Mouse (Mus musculus) lung, embryonic 15.5 days (tissue): Measurements from ENCODE around the gene Znrf3. TPM values are rescaled to one million over a fixed set of nuclear protein-coding genes. Genes with fewer than 3 reads are reported as not detected.

Experiments used
- ATAC-seq: fragments of 200-750 bp; cut with Nextera tagmentation; 2 replicates; pipeline ENCODE4 v1.8.0; 2017; ENCODE audit warnings: moderate number of reproducible peaks, borderline replicate concordance; ENCODE audit not compliant: low FRiP score, low TSS enrichment; ENCODE audit errors: extremely low read depth
- H3K27ac ChIP-seq: fragments of 300-500 bp; sonication (generic); 2 replicates; pipeline ENCODE4 v1.5.1; 2015; ENCODE audit warnings: moderate library complexity, mild to moderate bottlenecking, inconsistent platforms
- H3K27me3 ChIP-seq: fragments of 300-500 bp; sonication (generic); 2 replicates; pipeline ENCODE4 v1.6.1; 2015; ENCODE audit warnings: inconsistent platforms
- H3K36me3 ChIP-seq: fragments of 300-500 bp; sonication (generic); 2 replicates; pipeline ENCODE4 v1.6.1; 2015; ENCODE audit warnings: inconsistent platforms
- H3K4me1 ChIP-seq: fragments of 300-500 bp; sonication (generic); 2 replicates; pipeline ENCODE4 v1.6.1; 2015; ENCODE audit warnings: inconsistent platforms
- H3K4me2 ChIP-seq: fragments of 300-500 bp; sonication (generic); 2 replicates; pipeline ENCODE4 v1.6.1; 2015; ENCODE audit warnings: inconsistent platforms, mild to moderate bottlenecking, moderate library complexity
- H3K4me3 ChIP-seq: fragments of 300-500 bp; sonication (generic); 2 replicates; pipeline ENCODE4 v1.5.1; 2015; ENCODE audit warnings: mild to moderate bottlenecking, inconsistent platforms
- H3K9ac ChIP-seq: fragments of 300-500 bp; sonication (generic); 2 replicates; pipeline ENCODE4 v1.6.1; 2015; ENCODE audit warnings: inconsistent platforms
- H3K9me3 ChIP-seq: fragments of 300-500 bp; sonication (generic); 2 replicates; pipeline ENCODE4 v1.6.1; 2016; ENCODE audit warnings: inconsistent platforms
- WGBS: fragments of 180-500 bp; shearing (Covaris S2); methylation state at CpG from one replicate; pipeline ENCODE4 v1.1.7; 2015; 5-methylcytosine and 5-hydroxymethylcytosine counted together
- polyA plus RNA-seq: library from polyadenylated mRNA; unstranded; fragments of >200 nt; fragmentation: Nextera tagmentation; extraction: Ambion mirVana; gene quantifications from 2 replicates; pipeline ENCODE4 v1.2.1, GENCODE M21; 2015

Gene Znrf3
- polyA plus RNA-seq, 1 experiment from 2014 or later, result 15.8 TPM

GRCm38 (mm10) chr11:5242158-5242557 is 202.5 kb downstream of the Znrf3 start:
- no peaks in the 10 kb centered on the region for H3K27me3 ChIP-seq
- no peak overlapping the region for H3K4me3 ChIP-seq
- ATAC-seq, result 0 out of 2 replicates have a peak, but pooled peaks have one; percentile 5
- H3K9ac ChIP-seq, result no peak overlapping the region
- 52% methylated on average over 8 of the region's 8 CpGs for WGBS
- H3K27ac ChIP-seq, result peak overlapping the region; percentile 63
- H3K36me3 ChIP-seq, result peaks cover 11% of the 10 kb centered on the region
- H3K4me1 ChIP-seq, result peaks cover 58% of the 10 kb centered on the region
- no peaks in the 10 kb centered on the region for H3K9me3 ChIP-seq
- no peak overlapping the region for H3K4me2 ChIP-seq

DNA sequence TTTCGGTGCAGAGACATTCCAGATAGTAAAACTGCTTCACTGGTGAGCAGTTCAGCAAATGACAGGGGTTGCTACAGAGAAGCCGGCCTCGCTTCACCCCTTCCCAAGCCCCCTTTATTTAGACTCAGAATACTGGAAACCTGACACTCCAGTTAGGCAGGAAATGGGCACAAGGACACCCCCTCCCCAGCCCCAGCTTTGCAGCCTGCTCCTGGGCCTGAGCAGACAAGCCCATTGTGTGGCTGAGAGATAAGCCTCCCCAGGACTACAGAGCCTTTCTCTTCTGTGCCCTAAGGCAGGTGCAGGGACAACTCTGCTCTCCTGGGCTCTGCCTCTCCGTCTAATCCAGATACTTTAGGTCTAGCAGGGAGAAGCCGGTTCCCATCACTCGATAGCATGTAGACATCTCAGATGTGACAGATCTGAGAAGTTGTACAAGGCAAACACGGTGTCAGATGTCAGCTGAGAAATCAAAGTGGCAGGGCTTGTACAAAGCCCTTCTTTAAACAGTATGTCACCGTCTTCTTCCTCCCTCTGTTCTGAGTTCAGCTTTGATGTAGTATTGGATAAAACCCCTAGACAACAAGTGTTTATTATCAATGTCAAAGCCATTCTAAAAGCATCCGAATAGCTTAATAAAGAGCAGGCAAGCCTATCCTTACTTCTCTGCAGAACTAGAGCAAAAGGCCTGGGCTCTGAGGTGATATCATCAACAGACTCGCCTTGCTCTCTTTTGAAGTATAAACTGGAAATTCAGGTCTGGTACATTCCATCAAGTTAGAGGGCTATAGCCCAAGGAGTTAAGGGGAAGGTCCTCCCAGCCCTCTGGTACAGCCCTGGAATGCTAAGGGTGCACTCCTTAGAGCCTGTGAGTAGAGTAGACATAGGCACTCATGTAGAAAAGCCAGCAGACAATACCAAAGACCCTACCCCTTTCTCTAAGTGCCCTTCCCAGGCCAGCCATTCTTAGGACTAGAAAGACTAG is 204.6 kb downstream of the Znrf3 start:
- Histone ChIP-seq H3K27me3 (no peaks in the 10 kb centered on the region), H3K9me3 (no peaks in the 10 kb centered on the region), H3K4me1 (peaks cover 48% of the 10 kb centered on the region), H3K4me2 (peak overlapping the region; percentile 21), H3K4me3 (no peak overlapping the region), H3K27ac (peak overlapping the region; percentile 90), H3K36me3 (peaks cover 14% of the 10 kb centered on the region), H3K9ac (no peak overlapping the region)
- WGBS, result 5% methylated on average over 10 of the region's 10 CpGs
- peak; percentile 86 for ATAC-seq

Other genes with a start within 250 kb of the Znrf3 start
- 18.1 and 18.4 TPM in 2 replicates for gene Kremen1, start 183.3 kb downstream of the Znrf3 start, polyA plus RNA-seq
- 211 and 229 TPM in 2 replicates for gene Xbp1, start 75.8 kb upstream of the Znrf3 start, polyA plus RNA-seq
- gene Ccdc117, start 97.3 kb upstream of the Znrf3 start, polyA plus RNA-seq, result 20.8 and 22.3 TPM in 2 replicates
- gene Ankrd36, start 124.8 kb upstream of the Znrf3 start, polyA plus RNA-seq, result 0.09 TPM in 1 of 2 replicates, not detected in the other